Mouse (Mus musculus): Measurements from ENCODE around the gene Mark4. TPM values are rescaled to one million over a fixed set of nuclear protein-coding genes. Genes with fewer than 3 reads are reported as not detected.
A peak's percentile ranks its signal among the peaks of the same experiment; 100 is the strongest.

Mark4 gene
- polyA plus RNA-seq, 1 experiment from 2014 or later: 9.7 TPM

GRCm38 (mm10) chr7:19394484-19394883 is 64.1 kb downstream of the Mark4 start:
- H3K27me3 ChIP-seq (ENCODE audit: control insufficient read depth, insufficient read depth, low read length): no peaks in the 10 kb centered on the region
- H3K4me2 ChIP-seq (replicated peaks; ENCODE audit: low read depth, low read length): no peak overlapping the region
- 82% methylated on average over 8 of the region's 8 CpGs for WGBS
- ATAC-seq (ENCODE audit: insufficient number of reproducible peaks, insufficient read depth, low FRiP score, low read depth): no peak
- H3K36me3 ChIP-seq (ENCODE audit: control insufficient read depth, insufficient read depth, low read length): peaks cover 52% of the 10 kb centered on the region
- H3K4me3 ChIP-seq (ENCODE audit: low read depth, low read length): no peak overlapping the region
- 0 out of 2 replicates have a peak, but pooled peaks cover 2% of the 10 kb centered on the region for H3K4me1 ChIP-seq (ENCODE audit: control insufficient read depth, insufficient read depth, low read length)
- H3K9ac ChIP-seq (replicated peaks; ENCODE audit: low read depth, low read length): no peak overlapping the region
- H3K27ac ChIP-seq (ENCODE audit: low read length): no peak overlapping the region
- no peaks in the 10 kb centered on the region for H3K9me3 ChIP-seq (ENCODE audit: control insufficient read depth, low read depth, low read length)

GRCm38 (mm10) chr7:19388699-19389413 is 69.8 kb downstream of the Mark4 start:
- WGBS: 81% methylated on average over 10 of the region's 10 CpGs
- Histone ChIP-seq H3K4me3 (ENCODE audit: low read depth, low read length) (no peak overlapping the region), H3K36me3 (ENCODE audit: control insufficient read depth, insufficient read depth, low read length) (peaks cover 81% of the 10 kb centered on the region), H3K27ac (ENCODE audit: low read length) (no peak overlapping the region), H3K4me2 (replicated peaks; ENCODE audit: low read depth, low read length) (no peak overlapping the region), H3K9me3 (ENCODE audit: control insufficient read depth, low read depth, low read length) (no peaks in the 10 kb centered on the region), H3K4me1 (ENCODE audit: control insufficient read depth, insufficient read depth, low read length) (no peaks in the 10 kb centered on the region), H3K9ac (replicated peaks; ENCODE audit: low read depth, low read length) (no peak overlapping the region), H3K27me3 (ENCODE audit: control insufficient read depth, insufficient read depth, low read length) (no peaks in the 10 kb centered on the region)
- ATAC-seq (ENCODE audit: insufficient number of reproducible peaks, insufficient read depth, low FRiP score, low read depth): no peak

- Histone ChIP-seq H3K27ac (ENCODE audit: low read length) (no peak overlapping the region), H3K4me2 (replicated peaks; ENCODE audit: low read depth, low read length) (no peak overlapping the region), H3K36me3 (ENCODE audit: control insufficient read depth, insufficient read depth, low read length) (peaks cover 38% of the 10 kb centered on the region), H3K4me1 (ENCODE audit: control insufficient read depth, insufficient read depth, low read length) (peaks cover 8% of the 10 kb centered on the region), H3K27me3 (ENCODE audit: control insufficient read depth, insufficient read depth, low read length) (no peaks in the 10 kb centered on the region), H3K9me3 (ENCODE audit: control insufficient read depth, low read depth, low read length) (no peaks in the 10 kb centered on the region), H3K4me3 (ENCODE audit: low read depth, low read length) (no peak overlapping the region), H3K9ac (replicated peaks; ENCODE audit: low read depth, low read length) (no peak overlapping the region)
- 87% methylated on average over 9 of the region's 9 CpGs for WGBS
- no peak for ATAC-seq (ENCODE audit: insufficient number of reproducible peaks, insufficient read depth, low FRiP score, low read depth)
Measured at GRCm38 (mm10) chr7:19383708-19384107, 74.9 kb downstream of the Mark4 start.

- ATAC-seq (ENCODE audit: insufficient number of reproducible peaks, insufficient read depth, low FRiP score, low read depth): peak; percentile 64; the same call in 1 of the 2 replicates
- peaks cover 26% of the 10 kb centered on the region for H3K36me3 ChIP-seq (ENCODE audit: control insufficient read depth, insufficient read depth, low read length)
- peak overlapping the region; percentile 96 for H3K4me3 ChIP-seq (ENCODE audit: low read depth, low read length)
- peak overlapping the region; percentile 71 for H3K9ac ChIP-seq (replicated peaks; ENCODE audit: low read depth, low read length)
- no peak overlapping the region for H3K27ac ChIP-seq (ENCODE audit: low read length)
- under 1% methylated on average over 37 of the region's 37 CpGs for WGBS
- H3K4me2 ChIP-seq (replicated peaks; ENCODE audit: low read depth, low read length): peak overlapping the region; percentile 86
- peaks cover 8% of the 10 kb centered on the region for H3K4me1 ChIP-seq (ENCODE audit: control insufficient read depth, insufficient read depth, low read length)
- no peaks in the 10 kb centered on the region for H3K27me3 ChIP-seq (ENCODE audit: control insufficient read depth, insufficient read depth, low read length)
- no peaks in the 10 kb centered on the region for H3K9me3 ChIP-seq (ENCODE audit: control insufficient read depth, low read depth, low read length)
Measured at GRCm38 (mm10) chr7:19382166-19382541, 76.5 kb downstream of the Mark4 start.

- Histone ChIP-seq H3K27ac (ENCODE audit: low read length) (no peak within 1 kb of the TSS), H3K27me3 (ENCODE audit: control insufficient read depth, insufficient read depth, low read length) (no peaks in the 10 kb centered on the region), H3K4me3 (ENCODE audit: low read depth, low read length) (peak within 1 kb of the TSS; percentile 96), H3K4me2 (replicated peaks; ENCODE audit: low read depth, low read length) (peak within 1 kb of the TSS; percentile 86), H3K9me3 (ENCODE audit: control insufficient read depth, low read depth, low read length) (no peaks in the 10 kb centered on the region), H3K4me1 (ENCODE audit: control insufficient read depth, insufficient read depth, low read length) (peaks cover 8% of the 10 kb centered on the region), H3K9ac (replicated peaks; ENCODE audit: low read depth, low read length) (peak within 1 kb of the TSS; percentile 71), H3K36me3 (ENCODE audit: control insufficient read depth, insufficient read depth, low read length) (peaks cover 20% of the 10 kb centered on the region)
- ATAC-seq (ENCODE audit: insufficient number of reproducible peaks, insufficient read depth, low FRiP score, low read depth): peak; percentile 97
- WGBS: 5% methylated on average over 48 of the region's 48 CpGs
Measured at GRCm38 (mm10) chr7:19381377-19382165, 77.0 kb downstream of the Mark4 start, which contains the start of gene Ercc2. Gene Ercc2, plus strand, starts transcription at chr7:19382010.

GRCm38 (mm10) chr7:19378049-19378448 is 80.6 kb downstream of the Mark4 start:
- ATAC-seq (ENCODE audit: insufficient number of reproducible peaks, insufficient read depth, low FRiP score, low read depth): no peak
- Histone ChIP-seq H3K4me3 (ENCODE audit: low read depth, low read length) (no peak overlapping the region), H3K9ac (replicated peaks; ENCODE audit: low read depth, low read length) (no peak overlapping the region), H3K27ac (ENCODE audit: low read length) (no peak overlapping the region), H3K9me3 (ENCODE audit: control insufficient read depth, low read depth, low read length) (no peaks in the 10 kb centered on the region), H3K36me3 (ENCODE audit: control insufficient read depth, insufficient read depth, low read length) (peaks cover 3% of the 10 kb centered on the region), H3K4me1 (ENCODE audit: control insufficient read depth, insufficient read depth, low read length) (peaks cover 4% of the 10 kb centered on the region), H3K27me3 (ENCODE audit: control insufficient read depth, insufficient read depth, low read length) (no peaks in the 10 kb centered on the region), H3K4me2 (replicated peaks; ENCODE audit: low read depth, low read length) (no peak overlapping the region)
- 70% methylated on average over 8 of the region's 8 CpGs for WGBS

GRCm38 (mm10) chr7:19376019-19376418 is 82.6 kb downstream of the Mark4 start:
- H3K27ac ChIP-seq (ENCODE audit: low read length): no peak overlapping the region
- no peaks in the 10 kb centered on the region for H3K27me3 ChIP-seq (ENCODE audit: control insufficient read depth, insufficient read depth, low read length)
- H3K4me2 ChIP-seq (replicated peaks; ENCODE audit: low read depth, low read length): no peak overlapping the region
- WGBS: 83% methylated on average over 4 of the region's 4 CpGs
- peaks cover 3% of the 10 kb centered on the region for H3K36me3 ChIP-seq (ENCODE audit: control insufficient read depth, insufficient read depth, low read length)
- ATAC-seq (ENCODE audit: insufficient number of reproducible peaks, insufficient read depth, low FRiP score, low read depth): no peak
- no peaks in the 10 kb centered on the region for H3K4me1 ChIP-seq (ENCODE audit: control insufficient read depth, insufficient read depth, low read length)
- no peaks in the 10 kb centered on the region for H3K9me3 ChIP-seq (ENCODE audit: control insufficient read depth, low read depth, low read length)
- no peak overlapping the region for H3K9ac ChIP-seq (replicated peaks; ENCODE audit: low read depth, low read length)
- H3K4me3 ChIP-seq (ENCODE audit: low read depth, low read length): no peak overlapping the region

- Histone ChIP-seq H3K4me1 (ENCODE audit: control insufficient read depth, insufficient read depth, low read length) (no peaks in the 10 kb centered on the region), H3K4me2 (replicated peaks; ENCODE audit: low read depth, low read length) (no peak overlapping the region), H3K27me3 (ENCODE audit: control insufficient read depth, insufficient read depth, low read length) (no peaks in the 10 kb centered on the region), H3K27ac (ENCODE audit: low read length) (no peak overlapping the region), H3K9me3 (ENCODE audit: control insufficient read depth, low read depth, low read length) (no peaks in the 10 kb centered on the region), H3K9ac (replicated peaks; ENCODE audit: low read depth, low read length) (no peak overlapping the region), H3K4me3 (ENCODE audit: low read depth, low read length) (no peak overlapping the region), H3K36me3 (ENCODE audit: control insufficient read depth, insufficient read depth, low read length) (peaks cover 3% of the 10 kb centered on the region)
- WGBS: 78% methylated on average over 18 of the region's 18 CpGs
- no peak for ATAC-seq (ENCODE audit: insufficient number of reproducible peaks, insufficient read depth, low FRiP score, low read depth)
Measured at GRCm38 (mm10) chr7:19375368-19375767, 83.3 kb downstream of the Mark4 start.
